Mouse (Mus musculus): Measurements from ENCODE around the gene Ccdc126.

Ccdc126 gene

DNA sequence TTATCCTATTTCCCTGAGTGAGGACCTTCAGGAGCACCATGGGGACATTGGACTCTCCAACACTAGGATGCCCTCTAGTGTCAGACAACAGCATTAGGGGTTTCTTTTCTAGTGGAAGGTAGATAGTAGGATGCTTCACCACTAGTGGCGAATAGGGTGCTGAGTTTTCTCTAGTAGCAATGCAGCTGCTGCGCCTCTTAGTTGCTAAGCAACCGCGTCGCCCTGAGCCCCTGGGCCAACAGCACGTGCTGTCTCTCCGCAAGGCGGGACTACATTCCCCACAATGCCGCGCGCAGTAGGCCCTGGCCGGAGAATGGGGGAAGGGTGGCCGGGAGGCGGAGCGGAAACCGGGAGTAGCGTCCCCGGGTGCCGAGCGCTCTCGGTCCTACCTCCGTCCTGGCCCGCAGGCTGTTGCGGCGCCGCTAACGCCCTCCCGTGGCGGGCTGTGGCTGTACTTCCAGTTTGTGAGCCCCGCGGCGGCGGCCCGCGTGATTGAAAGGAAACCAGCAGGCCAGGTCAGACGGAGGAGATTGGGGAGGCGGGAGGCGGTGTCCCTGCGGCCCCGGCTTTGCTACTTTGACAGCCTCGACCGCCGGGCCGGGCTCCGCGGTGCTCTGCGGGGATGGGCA, at the start of gene Ccdc126:
Gene Ccdc126 (plus strand): TSS at position 309 of the 629 bp plus-strand sequence.
- under 1% methylated on average over 47 of the region's 47 CpGs for WGBS

DNA sequence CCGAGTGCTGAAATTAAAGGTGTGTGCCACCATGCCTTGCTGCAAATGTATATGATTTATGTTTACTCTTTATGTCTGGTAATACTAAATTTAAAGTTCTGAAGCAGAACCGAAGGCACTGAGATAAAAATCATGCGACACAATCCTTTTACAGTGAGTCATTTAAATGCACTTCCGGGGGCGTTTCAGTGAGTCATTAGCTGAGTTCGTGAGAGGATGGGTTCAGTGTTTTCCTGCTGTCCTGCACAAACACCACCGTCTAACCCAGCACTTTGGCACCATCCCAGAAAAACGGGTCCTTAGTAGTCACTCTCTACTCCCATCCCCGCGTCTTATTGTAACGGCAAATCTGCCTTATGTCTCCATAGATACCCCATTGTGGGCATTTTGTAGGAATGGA, 49.2 kb upstream of the Ccdc126 start:
- WGBS = 31% methylated on average over 11 of the region's 11 CpGs

DNA sequence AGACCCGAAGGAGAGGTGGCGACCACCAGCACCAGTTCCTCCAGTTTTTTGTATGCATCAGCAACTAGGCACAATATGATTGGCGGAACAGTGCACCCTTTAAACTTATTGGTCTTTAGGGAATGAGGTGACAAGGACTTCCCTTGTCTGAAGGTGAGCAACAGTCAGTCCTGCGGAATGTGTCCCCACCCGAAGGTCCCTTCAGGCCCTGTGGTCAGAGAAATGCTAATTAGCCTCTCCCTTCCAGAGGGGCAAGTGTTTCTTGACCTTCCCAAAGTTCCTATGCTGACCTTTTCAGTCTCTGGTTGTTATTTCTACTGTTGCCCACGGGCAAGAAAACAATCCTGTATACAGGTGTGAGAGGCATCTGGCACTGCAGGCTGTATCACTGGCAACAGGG, 47.3 kb upstream of the Ccdc126 start:
- 84% methylated on average over 6 of the region's 6 CpGs for WGBS

DNA sequence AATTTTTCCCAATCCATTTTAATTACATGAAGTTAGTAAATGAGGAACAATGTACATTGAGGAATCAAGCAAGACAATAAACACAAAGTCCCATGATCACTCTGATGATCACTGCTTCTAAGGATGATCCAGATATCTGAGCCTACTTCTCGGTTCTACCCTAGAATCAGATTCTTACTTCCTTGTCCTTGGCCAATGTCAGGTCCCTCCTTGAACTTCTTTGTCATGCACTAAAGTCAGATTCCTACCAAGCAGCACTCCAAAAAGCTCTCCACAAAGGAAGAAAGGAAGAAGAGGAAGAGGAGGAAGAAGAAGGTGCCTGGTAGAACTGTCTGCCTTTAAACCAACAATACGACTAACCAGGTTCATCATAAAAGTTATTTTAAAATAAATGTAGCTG, 46.2 kb upstream of the Ccdc126 start:
- 93% methylated on average over 2 of the region's 2 CpGs for WGBS

DNA sequence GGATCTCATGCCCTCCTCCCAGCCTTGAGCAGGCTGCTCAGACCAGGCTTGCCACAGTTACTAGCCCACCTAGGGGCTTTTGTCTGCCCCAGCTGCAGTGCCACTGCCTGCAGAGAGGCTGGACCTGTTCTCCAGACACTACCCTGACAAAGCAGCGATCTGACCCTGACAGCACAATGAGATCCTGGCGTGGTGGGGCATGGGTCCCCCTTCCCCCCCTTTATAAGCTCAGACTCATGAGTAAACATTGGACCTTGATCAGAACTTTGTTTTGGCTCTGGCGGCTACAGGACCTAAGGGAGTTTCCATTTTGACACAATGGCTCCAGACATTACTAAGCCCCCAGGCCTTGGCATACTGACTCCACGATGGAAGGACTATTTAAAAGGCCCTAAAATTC, 45.1 kb upstream of the Ccdc126 start:
- WGBS = 56% methylated on average over 4 of the region's 4 CpGs

DNA sequence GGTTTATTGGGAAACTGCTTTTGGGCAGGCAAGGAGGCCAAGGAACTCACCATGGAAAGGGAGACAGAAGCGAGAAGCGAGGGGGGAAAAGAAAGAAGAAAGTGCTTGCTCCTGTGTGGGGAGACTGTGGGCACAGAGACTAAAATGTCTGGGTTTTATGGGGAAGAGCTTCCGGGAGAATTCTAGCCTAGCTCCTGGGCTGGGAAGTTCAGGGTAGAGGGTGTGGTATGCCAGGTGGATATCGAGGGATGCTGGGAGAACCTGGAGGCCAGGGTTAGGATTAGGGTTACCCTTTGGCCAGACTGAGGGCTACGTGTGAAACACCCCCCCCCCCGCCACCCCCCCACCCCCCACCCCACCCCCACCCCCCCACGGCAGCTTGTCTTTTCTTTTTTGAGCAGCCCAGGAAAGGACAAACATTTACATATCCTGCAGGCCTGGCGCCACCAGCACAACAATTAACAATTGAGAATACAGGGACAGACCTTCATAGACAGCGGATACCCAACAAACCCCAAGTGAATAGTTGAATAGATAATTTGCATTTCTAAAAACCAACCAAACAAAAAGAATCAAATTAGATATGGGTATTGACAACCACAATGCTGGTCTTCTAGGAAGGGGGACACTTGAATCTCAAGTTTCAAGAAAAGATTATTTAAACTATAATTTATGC, 44.5 kb upstream of the Ccdc126 start:
- 57% methylated on average over 9 of the region's 9 CpGs for WGBS

DNA sequence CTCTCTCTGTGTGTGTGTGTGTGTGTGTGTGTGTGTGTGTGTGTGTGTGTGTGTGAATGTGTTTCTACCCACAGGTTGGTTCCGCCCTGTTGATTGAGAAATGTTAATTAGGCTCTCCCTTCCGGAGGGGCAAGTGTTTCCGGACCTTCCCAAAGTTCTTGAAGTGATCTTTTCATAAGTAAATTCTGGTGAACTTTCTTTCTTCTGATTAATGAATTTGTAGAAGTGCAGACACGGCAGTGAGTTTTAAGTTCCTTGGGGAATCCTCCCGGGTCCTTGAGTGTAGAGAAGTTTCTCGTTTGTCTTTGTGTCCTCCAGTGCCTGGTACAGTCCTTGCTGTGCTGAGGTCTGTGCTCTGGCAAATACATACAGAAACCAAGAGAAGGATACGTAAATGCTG, 43.8 kb upstream of the Ccdc126 start:
- WGBS = 91% methylated on average over 7 of the region's 7 CpGs

DNA sequence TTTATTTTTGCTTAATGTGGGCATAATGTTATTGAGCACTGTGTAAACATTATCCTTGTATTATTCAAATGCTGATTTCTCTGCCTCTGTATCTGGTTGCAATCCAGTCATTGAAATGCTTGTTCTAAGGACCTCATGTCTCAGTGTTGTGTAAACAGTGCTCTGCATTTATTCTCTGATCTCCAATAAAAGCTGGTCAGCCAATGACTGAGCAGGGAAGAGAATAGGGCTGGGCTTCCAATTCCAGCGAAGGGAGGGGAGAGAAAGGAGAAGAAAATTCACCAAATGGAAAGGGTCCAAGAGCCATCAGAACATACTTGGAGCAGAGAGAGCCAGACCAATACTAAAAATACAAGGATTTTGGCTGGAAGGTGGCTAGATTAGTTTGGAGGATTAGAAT, 38.1 kb upstream of the Ccdc126 start:
- 59% methylated on average over 1 of the region's 1 CpGs for WGBS

DNA sequence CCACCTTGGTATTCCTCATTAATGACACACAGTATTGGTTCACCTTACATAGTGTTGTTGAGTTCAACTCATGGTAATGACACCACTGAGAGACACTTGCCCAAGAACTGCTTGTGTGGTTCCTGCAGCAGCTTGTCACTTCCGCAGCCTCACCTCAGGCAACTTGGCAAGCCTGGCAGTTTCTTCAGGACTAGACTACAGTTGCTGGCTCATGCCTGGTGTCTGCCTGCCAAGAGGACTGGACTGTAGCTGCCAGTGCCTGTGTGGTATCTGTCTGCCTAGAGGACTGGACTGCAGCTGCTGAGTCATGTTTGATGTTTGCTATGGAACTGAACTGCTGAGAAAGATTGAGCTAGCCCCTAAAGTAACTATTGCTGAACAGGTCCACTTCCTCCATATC, 37.0 kb upstream of the Ccdc126 start:
- WGBS = 48% methylated on average over 1 of the region's 1 CpGs

DNA sequence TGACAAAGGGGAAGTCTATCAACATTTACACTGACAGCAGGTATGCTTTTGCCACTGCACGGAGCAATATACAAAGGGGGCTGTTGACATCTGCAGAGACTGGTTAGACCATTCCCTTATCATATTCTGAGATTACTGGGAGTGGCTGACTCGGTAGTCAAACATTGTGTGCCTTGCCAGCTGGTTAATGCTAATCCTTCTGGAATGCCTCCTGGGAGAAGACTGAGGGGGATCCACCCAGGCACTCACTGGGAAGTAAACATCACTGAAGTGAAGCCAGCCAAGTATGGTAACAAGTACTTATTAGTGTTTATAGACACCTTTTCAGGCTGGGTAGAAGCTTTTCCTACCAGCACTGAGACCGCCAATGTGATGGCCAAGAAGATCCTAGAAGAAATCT, 4.3 kb upstream of the Ccdc126 start:
- 67% methylated on average over 3 of the region's 3 CpGs for WGBS

DNA sequence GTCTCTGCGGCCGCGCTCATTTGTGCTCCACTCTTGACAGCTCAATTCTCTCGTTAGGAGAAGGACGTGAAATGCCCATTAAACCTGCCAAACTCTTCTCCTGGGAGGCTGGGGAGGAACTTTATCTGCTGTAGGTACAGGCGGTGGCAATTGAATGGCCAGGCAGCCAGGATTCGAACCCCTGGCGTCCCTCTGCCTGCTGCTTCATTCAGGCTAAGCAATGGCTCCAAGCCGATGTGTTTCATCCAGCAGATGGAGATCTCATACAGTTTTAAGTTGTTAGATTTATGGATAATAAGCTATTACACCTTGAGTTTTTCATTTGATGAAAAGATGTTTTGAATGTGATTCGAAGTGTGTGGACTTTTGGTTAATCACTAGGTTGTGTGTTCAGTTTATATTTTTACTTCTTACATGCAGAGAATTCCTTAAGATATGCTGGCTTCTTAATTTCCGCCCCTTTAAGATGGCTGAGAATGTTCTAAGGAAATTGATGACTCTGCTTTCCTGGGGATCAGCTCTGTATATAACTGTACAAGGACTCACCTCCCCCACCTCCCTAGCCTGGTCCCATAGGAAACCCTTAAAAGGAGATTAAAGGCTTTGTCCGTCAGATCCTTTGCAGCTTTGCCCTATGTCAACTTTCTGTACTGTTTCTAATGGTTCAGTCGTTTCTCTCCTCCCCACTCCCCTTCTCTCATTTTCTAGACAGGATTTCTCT, 681 bp downstream of the Ccdc126 start:
- WGBS = 10% methylated on average over 13 of the region's 13 CpGs

DNA sequence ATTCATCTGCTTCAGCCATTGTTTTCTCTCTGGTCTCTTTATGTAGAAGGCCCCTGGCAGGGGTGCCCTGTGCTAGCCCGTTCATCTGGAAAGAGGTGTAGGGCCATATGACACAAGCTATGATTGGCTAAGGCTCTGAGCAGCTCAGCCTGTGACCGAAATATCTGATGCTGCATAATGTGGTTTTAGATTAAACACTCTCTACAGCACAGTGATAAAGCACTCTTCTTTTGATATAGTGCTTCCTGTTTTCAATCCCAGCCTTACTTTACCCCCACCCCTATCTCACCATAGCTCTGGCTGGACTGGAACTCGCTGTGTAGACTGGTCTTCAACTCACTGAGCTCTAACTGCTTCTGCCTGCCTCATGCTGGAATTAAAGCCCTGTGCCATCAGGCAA, 2.3 kb downstream of the Ccdc126 start:
- WGBS = 74% methylated on average over 3 of the region's 3 CpGs

DNA sequence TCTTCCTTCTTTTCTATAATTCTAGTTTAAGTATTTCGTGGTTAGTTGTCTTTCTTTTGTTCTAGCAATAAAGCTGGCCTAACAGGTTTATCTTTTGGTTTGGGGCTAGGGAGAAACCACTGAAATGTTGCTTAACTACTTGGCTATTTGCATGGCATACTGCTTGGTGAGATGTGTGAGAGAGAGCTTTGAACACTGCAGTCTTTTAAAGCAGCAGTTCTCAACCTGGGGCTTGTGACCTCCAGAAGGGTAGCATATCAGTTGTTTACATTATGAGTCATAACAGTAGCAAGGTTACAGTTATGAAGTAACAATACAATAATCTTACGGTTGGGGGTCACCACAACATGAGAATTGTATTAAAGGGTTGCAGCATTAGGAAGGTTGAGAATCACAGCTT, 3.9 kb downstream of the Ccdc126 start:
- 67% methylated on average over 2 of the region's 2 CpGs for WGBS

GRCm38 (mm10) chr6:49324528-49324927, 5.5 kb downstream of the Ccdc126 start:
- WGBS = 72% methylated on average over 2 of the region's 2 CpGs

GRCm38 (mm10) chr6:49325294-49325693, 6.2 kb downstream of the Ccdc126 start:
- 72% methylated on average over 1 of the region's 1 CpGs for WGBS

- WGBS = 89% methylated on average over 3 of the region's 3 CpGs
Measured at GRCm38 (mm10) chr6:49326846-49327245, 7.8 kb downstream of the Ccdc126 start.

- WGBS = 68% methylated on average over 5 of the region's 5 CpGs
Measured at GRCm38 (mm10) chr6:49331369-49332059, 12.4 kb downstream of the Ccdc126 start.

DNA sequence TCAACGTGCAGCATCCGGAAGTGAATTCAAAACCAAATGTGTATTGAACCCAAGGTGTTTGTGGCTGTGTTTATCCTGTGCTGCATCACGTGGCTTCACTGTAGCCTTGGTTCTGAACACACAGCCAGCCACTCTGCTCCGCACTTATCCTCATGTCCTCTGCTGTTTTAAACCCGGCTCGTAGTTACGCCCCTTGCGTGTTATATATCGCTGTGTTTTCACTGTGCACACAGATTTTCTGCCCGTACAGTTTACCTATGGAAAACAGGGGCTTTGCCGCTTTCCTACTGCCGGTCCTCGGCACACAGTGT, 12.9 kb downstream of the Ccdc126 start:
- WGBS = 67% methylated on average over 13 of the region's 13 CpGs

DNA sequence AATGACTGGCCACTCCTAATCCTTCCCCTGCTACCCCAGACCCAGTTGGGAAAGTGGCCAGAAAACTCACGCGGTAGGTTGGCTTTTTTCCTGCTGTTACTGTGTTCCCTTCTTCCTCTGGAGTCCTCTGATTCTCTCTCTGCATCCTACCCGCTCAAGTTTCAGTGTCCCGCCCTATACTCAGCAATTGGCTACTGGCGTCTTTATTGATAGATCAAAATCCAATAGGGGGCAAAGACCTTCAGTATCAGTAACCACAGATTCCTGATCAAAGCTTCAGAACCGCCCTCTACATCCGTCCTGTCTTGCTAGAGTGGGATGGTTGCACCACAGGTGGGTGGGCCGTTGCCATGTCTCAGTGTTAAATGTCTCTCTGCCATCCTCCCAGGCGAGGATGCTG, 19.5 kb downstream of the Ccdc126 start:
- WGBS = 55% methylated on average over 9 of the region's 9 CpGs

GRCm38 (mm10) chr6:49339145-49339544, 20.1 kb downstream of the Ccdc126 start:
- WGBS = 39% methylated on average over 6 of the region's 6 CpGs

DNA sequence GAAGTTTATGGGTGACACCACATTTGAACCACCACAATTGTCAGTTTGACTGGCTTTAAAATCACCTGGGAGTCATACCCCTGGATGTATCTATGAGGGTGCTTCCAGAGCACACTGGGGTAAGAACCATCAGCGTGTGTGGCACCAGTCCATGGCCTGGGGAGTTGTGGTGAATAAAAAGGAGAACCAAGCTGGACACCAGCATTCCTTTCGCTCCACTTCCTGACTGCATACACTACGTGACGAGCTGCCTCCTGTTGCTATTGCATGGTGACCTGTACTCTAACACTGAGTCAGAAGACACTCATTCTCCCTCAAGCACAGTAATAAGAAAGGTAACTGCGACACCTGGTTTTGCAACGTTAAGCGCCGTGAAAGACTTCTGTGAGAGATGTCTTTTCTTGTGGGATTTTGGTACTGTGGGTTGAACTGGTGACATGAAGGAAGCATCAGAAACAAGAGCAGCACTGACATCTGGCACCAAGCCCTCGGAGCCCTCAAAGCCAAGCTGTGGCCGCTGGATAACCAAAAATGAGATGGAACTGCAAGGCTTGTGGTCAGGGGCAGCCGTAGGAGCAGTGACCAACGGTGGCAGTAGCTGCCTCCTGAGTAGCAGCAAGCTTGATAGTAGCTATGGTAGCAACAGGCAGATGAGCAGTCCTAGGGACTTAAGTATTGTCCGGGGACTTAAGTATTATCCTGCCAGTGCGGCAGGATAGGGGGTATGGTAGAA, 24.8 kb downstream of the Ccdc126 start:
- WGBS = 83% methylated on average over 14 of the region's 14 CpGs

- 87% methylated on average over 7 of the region's 7 CpGs for WGBS
Measured at GRCm38 (mm10) chr6:49349826-49350225, 30.8 kb downstream of the Ccdc126 start.

Measured in cerebral cortex, adult 2 months (tissue).